Mouse (Mus musculus) stomach, embryonic 16.5 days (tissue): ENCODE measurements at regions not wholly inside any gene's neighbourhood (a gene's known extent, or its start where the extent isn't known, plus 50 kb on each side); places are given as distances from the start of the nearest gene placed in this dataset.

Experiments
- ATAC-seq: fragments of 200-750 bp; cut with Nextera tagmentation; 2 replicates; pipeline ENCODE4 v1.8.0; 2017; ENCODE audit warnings: moderate number of reproducible peaks, moderate TSS enrichment; ENCODE audit not compliant: insufficient read depth, low FRiP score
- H3K27ac ChIP-seq: fragments of 300-500 bp; sonication (generic); 2 replicates; pipeline ENCODE4 v1.5.1; 2014; ENCODE audit warnings: low read length
- H3K27me3 ChIP-seq: fragments of 300-500 bp; sonication (generic); 2 replicates; pipeline ENCODE4 v1.6.1; 2014; ENCODE audit warnings: low read length, control low read depth, mixed read lengths; ENCODE audit not compliant: control insufficient read depth, insufficient read depth
- H3K36me3 ChIP-seq: fragments of 300-500 bp; sonication (generic); 2 replicates; pipeline ENCODE4 v1.6.1; 2014; ENCODE audit warnings: low read length; ENCODE audit not compliant: control insufficient read depth, insufficient read depth
- H3K4me1 ChIP-seq: fragments of 300-500 bp; sonication (generic); 2 replicates; pipeline ENCODE4 v1.6.1; 2014; ENCODE audit warnings: low read length, control low read depth, mixed read lengths; ENCODE audit not compliant: control insufficient read depth, insufficient read depth
- H3K4me2 ChIP-seq: fragments of 300-500 bp; sonication (generic); 2 replicates; pipeline ENCODE4 v1.6.1; 2014; ENCODE audit warnings: low read depth, low read length, mixed read lengths
- H3K4me3 ChIP-seq: fragments of 300-500 bp; sonication (generic); replicated peaks from 2 replicates; pipeline ENCODE4 v1.5.1; 2014; ENCODE audit warnings: mild to moderate bottlenecking, low read length
- H3K9ac ChIP-seq: fragments of 300-500 bp; sonication (generic); 2 replicates; pipeline ENCODE4 v1.6.1; 2014; ENCODE audit warnings: low read length
- H3K9me3 ChIP-seq: fragments of 300-500 bp; sonication (generic); replicated peaks from 2 replicates; pipeline ENCODE4 v1.6.1; 2016; ENCODE audit warnings: low read length, control low read depth; ENCODE audit not compliant: control insufficient read depth
- WGBS: fragments of 180-500 bp; shearing (Covaris S2); extraction: QIAGEN DNeasy Blood & Tissue Kit; methylation state at CpG from one replicate; pipeline ENCODE4 v1.1.7; 2014; 5-methylcytosine and 5-hydroxymethylcytosine counted together

DNA sequence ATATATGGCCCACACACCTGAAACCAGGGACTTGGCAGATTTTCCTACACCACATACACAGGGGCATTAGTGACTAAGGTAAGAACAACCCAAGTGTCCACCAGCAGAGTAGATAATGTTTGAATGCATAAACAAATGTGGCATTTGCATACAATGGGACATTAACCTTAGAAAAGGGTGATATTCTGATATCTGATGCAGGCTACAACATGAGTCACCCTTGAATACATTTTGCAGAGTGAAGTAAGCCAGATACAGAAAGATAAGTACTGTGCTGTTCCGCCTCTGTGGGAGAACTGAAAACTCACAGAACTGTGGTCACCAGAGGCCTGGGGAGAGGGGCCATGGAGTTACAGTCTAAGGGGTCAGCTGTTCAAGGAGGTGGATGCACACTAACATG lies 201.9 kb downstream of the Enc1 start:
- Histone ChIP-seq H3K4me2 (no peak overlapping the region), H3K27me3 (no peaks in the 10 kb centered on the region), H3K4me3 (no peak overlapping the region), H3K9ac (no peak overlapping the region), H3K36me3 (no peaks in the 10 kb centered on the region), H3K27ac (peak overlapping the region; percentile 5; the same call in 1 of the 2 replicates), H3K9me3 (no peaks in the 10 kb centered on the region), H3K4me1 (peaks cover 11% of the 10 kb centered on the region)
- no peak for ATAC-seq
- WGBS = 55% methylated on average over 1 of the region's 1 CpGs

- no peaks in the 10 kb centered on the region for H3K9me3 ChIP-seq
- H3K9ac ChIP-seq = no peak overlapping the region
- peak overlapping the region; percentile 5 for H3K27ac ChIP-seq
- WGBS = 41% methylated on average over 10 of the region's 10 CpGs
- ATAC-seq = no peak
- H3K4me3 ChIP-seq = no peak overlapping the region
- no peak overlapping the region for H3K4me2 ChIP-seq
- peaks cover 11% of the 10 kb centered on the region for H3K4me1 ChIP-seq
- no peaks in the 10 kb centered on the region for H3K36me3 ChIP-seq
- no peaks in the 10 kb centered on the region for H3K27me3 ChIP-seq
Measured at GRCm38 (mm10) chr13:97442283-97442682, 201.4 kb downstream of the Enc1 start.

- no peak for ATAC-seq
- H3K4me1 ChIP-seq = peaks cover 11% of the 10 kb centered on the region
- no peak overlapping the region for H3K9ac ChIP-seq
- peak overlapping the region; percentile 5 for H3K27ac ChIP-seq
- H3K4me3 ChIP-seq = no peak overlapping the region
- no peak overlapping the region for H3K4me2 ChIP-seq
- no peaks in the 10 kb centered on the region for H3K36me3 ChIP-seq
- no peaks in the 10 kb centered on the region for H3K27me3 ChIP-seq
- no peaks in the 10 kb centered on the region for H3K9me3 ChIP-seq
- WGBS = 38% methylated on average over 2 of the region's 2 CpGs
Measured at GRCm38 (mm10) chr13:97441803-97442202, 200.9 kb downstream of the Enc1 start.

DNA sequence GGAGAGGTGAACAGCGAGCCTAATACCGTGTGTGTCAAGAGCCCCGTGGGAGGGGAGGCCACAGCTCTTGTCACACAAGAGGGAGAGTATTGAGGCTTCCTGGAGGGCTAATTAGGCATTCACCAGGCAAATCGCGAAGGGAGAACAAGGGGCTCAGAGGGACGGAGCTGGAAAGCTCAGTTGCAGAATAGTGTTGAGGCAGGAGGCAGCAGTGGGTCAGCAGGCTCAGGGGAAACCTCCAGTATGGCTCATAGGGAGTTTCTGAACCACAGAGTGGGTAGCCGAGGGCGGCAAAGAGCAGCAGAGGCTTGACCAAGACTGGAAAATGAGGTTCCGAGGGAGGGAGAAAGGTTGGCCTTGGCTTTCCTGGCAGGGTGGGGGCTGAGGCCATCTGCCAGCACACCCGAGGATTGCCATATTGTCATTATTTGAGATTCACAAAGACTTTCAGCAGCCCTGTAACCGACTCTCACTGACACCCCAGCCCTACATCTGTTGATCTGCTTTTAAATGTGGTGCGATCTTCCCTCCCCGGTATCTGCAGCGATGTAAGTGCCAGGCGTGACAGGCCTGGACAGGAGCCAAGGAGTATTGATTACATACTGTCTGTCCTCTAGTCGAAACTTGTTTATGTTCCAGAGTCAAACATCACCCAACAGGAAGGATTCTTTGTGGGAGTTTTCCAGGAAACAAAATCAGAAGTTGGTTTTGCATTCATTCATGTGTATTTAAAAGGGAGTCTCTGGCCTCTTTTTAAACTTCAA lies 198.5 kb downstream of the Enc1 start:
- ATAC-seq = no peak; the same call in 1 of the 2 replicates
- Histone ChIP-seq H3K36me3 (no peaks in the 10 kb centered on the region), H3K9me3 (no peaks in the 10 kb centered on the region), H3K4me1 (peaks cover 27% of the 10 kb centered on the region), H3K9ac (peak overlapping the region; percentile 34), H3K27ac (no peak overlapping the region), H3K4me2 (peak overlapping the region; percentile 19; the same call in 1 of the 2 replicates), H3K27me3 (no peaks in the 10 kb centered on the region), H3K4me3 (no peak overlapping the region)
- 23% methylated on average over 16 of the region's 16 CpGs for WGBS

DNA sequence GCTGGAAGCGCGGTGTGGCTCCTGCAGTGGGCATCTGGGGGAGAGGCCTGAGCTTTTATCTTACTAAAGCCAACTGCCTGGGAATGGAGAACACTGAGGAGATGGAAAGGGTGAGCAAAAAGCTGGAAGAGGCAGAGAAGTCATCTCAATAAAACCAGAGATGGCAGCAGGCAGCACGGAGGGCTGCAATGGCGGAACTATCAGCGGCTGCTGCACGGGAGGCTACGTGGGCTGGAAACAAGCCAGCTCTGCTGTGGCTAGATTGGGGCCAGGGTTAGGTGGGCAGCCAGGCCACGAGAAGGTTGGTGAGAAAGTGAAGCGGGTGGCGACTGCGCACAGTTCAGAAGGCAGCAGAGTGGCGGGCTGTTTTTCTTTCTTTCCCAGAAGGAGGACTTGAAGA lies 197.8 kb downstream of the Enc1 start:
- Histone ChIP-seq H3K9me3 (no peaks in the 10 kb centered on the region), H3K4me1 (peaks cover 27% of the 10 kb centered on the region), H3K27me3 (no peaks in the 10 kb centered on the region), H3K27ac (no peak overlapping the region), H3K4me3 (no peak overlapping the region), H3K9ac (peak overlapping the region; percentile 33; the same call in 1 of the 2 replicates), H3K4me2 (peak overlapping the region; percentile 19; the same call in 1 of the 2 replicates), H3K36me3 (no peaks in the 10 kb centered on the region)
- 53% methylated on average over 12 of the region's 12 CpGs for WGBS
- ATAC-seq = no peak

GRCm38 (mm10) chr13:97438277-97438676 lies 197.4 kb downstream of the Enc1 start:
- Histone ChIP-seq H3K36me3 (no peaks in the 10 kb centered on the region), H3K9me3 (no peaks in the 10 kb centered on the region), H3K4me2 (no peak overlapping the region), H3K4me1 (peaks cover 27% of the 10 kb centered on the region), H3K9ac (no peak overlapping the region), H3K4me3 (no peak overlapping the region), H3K27ac (no peak overlapping the region), H3K27me3 (no peaks in the 10 kb centered on the region)
- 96% methylated on average over 3 of the region's 3 CpGs for WGBS
- ATAC-seq = no peak

GRCm38 (mm10) chr13:97436719-97437350 lies 195.9 kb downstream of the Enc1 start:
- H3K9ac ChIP-seq = no peak overlapping the region
- H3K27me3 ChIP-seq = no peaks in the 10 kb centered on the region
- no peak overlapping the region for H3K4me3 ChIP-seq
- no peak for ATAC-seq
- H3K36me3 ChIP-seq = no peaks in the 10 kb centered on the region
- H3K4me2 ChIP-seq = 0 out of 2 replicates have a peak overlapping the region, but pooled peaks have one; percentile 84
- H3K9me3 ChIP-seq = no peaks in the 10 kb centered on the region
- WGBS = 24% methylated on average over 5 of the region's 5 CpGs
- peaks cover 27% of the 10 kb centered on the region for H3K4me1 ChIP-seq
- no peak overlapping the region for H3K27ac ChIP-seq

DNA sequence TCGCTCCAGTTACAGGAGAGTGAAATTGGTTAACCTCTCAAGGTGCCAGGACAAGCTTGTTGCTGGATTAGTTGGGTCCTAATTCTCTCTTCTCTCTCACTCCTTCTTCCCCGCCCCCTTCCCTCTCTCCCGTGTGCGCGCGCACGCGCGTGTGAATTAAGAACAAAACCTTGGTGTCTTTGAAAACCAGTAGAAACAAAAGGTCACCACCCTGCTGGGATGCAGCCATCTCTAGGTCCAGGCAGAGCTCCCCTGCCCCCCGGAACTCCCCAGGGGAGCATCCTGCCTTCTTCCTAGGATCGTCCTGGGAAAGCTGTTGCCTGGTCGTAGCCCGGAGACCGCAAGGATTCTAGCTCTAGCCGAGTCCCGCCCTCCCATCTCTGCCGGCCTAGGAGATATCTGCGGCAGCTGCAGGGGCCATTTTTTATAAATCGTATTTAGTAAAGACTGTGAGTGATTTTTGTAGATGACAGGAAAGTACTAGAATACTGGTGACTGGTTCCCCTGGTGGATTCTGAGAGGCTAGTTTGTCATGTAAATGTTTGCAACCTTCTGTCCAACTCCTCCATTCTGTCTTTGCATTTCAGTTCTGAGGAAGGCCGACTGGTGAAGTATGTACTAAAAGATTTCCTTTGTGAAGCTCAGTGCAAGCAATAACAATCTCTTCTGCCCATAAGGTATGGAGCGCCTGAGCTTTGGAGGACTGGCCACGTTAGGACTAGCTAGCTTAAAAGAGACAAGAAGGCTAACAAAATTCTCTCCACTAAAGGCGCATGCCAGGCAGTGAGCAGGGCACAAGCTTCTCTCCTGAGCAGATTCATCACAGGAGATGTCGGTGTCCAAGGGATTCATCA lies 195.2 kb downstream of the Enc1 start:
- Histone ChIP-seq H3K4me3 (peak overlapping the region; percentile 49), H3K9me3 (no peaks in the 10 kb centered on the region), H3K27ac (peak overlapping the region; percentile 64), H3K4me2 (peak overlapping the region; percentile 84), H3K36me3 (no peaks in the 10 kb centered on the region), H3K4me1 (peaks cover 27% of the 10 kb centered on the region), H3K9ac (peak overlapping the region; percentile 70), H3K27me3 (no peaks in the 10 kb centered on the region)
- peak; percentile 54; the same call in 1 of the 2 replicates for ATAC-seq
- WGBS = 8% methylated on average over 24 of the region's 24 CpGs
